Mouse (Mus musculus): ENCODE measurements around the gene Abt1. TPM values are rescaled to one million over a fixed set of nuclear protein-coding genes. Genes with fewer than 3 reads are reported as not detected.
"Not testable (repeated sequence)": the region's sequence is repeated elsewhere in the genome, so short reads cannot be mapped to it uniquely, and the experiment has no call there.

The Abt1 gene
- polyA plus RNA-seq, 1 experiment from 2014 or later = 13.5 TPM

GRCm38 (mm10) chr13:23411311-23412210 lies 12.1 kb downstream of the Abt1 start:
- 8% methylated on average over 29 of the region's 29 CpGs for WGBS
- no peak overlapping the region for H3K27ac ChIP-seq
- peaks cover under 1% of the 10 kb centered on the region for H3K27me3 ChIP-seq
- no peaks in the 10 kb centered on the region for H3K36me3 ChIP-seq
- peak overlapping the region; percentile 9; the same call in 1 of the 2 replicates for H3K9ac ChIP-seq
- H3K9me3 ChIP-seq (replicated peaks) = no peaks in the 10 kb centered on the region
- peak overlapping the region; percentile 46 for H3K4me3 ChIP-seq (replicated peaks)
- peaks cover 22% of the 10 kb centered on the region for H3K4me1 ChIP-seq
- peak overlapping the region; percentile 71 for H3K4me2 ChIP-seq
- peak; percentile 42; the same call in 1 of the 2 replicates for ATAC-seq (replicated peaks; ENCODE audit: low FRiP score)

DNA sequence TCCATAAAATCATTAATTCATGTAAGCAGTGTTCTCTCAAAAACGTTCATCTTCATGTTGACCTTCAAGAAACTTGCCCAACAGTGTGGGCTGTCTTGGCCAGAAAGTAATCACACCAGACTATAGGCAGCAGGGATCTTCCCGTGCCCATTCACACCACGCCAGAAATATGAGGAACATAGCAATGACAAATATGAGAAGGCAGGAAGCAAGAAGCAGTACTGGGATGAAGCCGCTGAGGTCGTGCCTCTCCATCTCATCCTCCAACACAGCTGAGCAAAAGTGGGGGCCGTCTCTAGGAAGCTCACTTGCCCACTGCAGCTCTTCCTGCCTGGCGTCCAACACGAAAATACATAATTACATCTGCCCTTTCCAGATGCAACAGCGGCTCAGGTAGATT lies 13.0 kb downstream of the Abt1 start:
- Histone ChIP-seq H3K36me3 (no peaks in the 10 kb centered on the region), H3K27me3 (peaks cover 5% of the 10 kb centered on the region), H3K9ac (no peak overlapping the region), H3K27ac (peak overlapping the region; percentile 48; the same call in 1 of the 2 replicates), H3K4me3 (replicated peaks) (no peak overlapping the region), H3K4me2 (no peak overlapping the region), H3K4me1 (peaks cover 22% of the 10 kb centered on the region), H3K9me3 (replicated peaks) (no peaks in the 10 kb centered on the region)
- WGBS = 56% methylated on average over 9 of the region's 9 CpGs
- ATAC-seq (replicated peaks; ENCODE audit: low FRiP score) = no peak; the same call in 1 of the 2 replicates

GRCm38 (mm10) chr13:23402626-23403025 lies 21.0 kb downstream of the Abt1 start:
- H3K9me3 ChIP-seq (replicated peaks) = no peaks in the 10 kb centered on the region
- no peak overlapping the region for H3K4me3 ChIP-seq (replicated peaks)
- no peak for ATAC-seq (replicated peaks; ENCODE audit: low FRiP score)
- H3K27ac ChIP-seq = no peak overlapping the region
- WGBS = 27% methylated on average over 2 of the region's 2 CpGs
- peaks cover 36% of the 10 kb centered on the region for H3K27me3 ChIP-seq
- H3K36me3 ChIP-seq = no peaks in the 10 kb centered on the region
- H3K4me2 ChIP-seq = peak overlapping the region; percentile 68; the same call in 1 of the 2 replicates
- peaks cover 10% of the 10 kb centered on the region for H3K4me1 ChIP-seq
- H3K9ac ChIP-seq = no peak overlapping the region

DNA sequence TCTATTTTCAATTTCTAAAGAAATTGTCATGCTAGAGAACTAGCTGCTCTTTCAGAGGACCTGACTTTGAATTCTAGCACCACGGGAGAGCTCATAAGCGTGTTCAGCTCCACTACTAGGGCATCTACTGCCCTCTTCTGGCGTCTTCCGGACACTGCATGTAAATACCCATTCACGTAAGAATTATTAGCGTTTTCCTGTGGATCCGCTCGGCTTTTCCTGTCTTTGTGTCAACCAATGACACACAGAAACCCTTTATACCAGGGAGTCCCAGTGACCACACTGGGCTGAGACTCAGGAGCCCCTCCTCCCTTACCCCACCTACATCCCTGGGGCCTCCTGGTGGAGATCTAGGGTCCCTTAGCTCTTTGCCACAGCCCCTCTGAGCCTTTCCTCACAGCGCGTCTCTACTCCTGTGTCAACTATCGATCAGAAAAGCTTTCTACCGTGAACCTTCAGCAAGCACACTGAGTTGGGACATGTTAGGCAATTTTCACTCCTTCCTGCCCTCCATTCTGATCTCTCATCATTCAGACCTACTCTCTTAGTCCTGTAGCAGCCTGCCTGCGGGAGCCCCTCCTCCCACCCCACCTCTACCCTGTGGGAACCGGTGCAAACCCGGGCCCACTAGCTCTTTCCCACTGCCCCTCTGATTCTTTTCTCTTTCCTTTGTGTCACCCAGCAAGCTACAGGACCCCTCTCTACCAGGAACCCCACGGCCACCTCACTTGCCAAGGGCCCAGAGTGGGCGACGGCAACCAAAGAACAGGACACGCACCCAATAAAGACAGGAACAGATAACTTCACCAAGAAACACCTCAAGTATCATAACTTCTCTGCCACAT lies 21.8 kb downstream of the Abt1 start:
- Histone ChIP-seq H3K27me3 (peaks cover 43% of the 10 kb centered on the region), H3K4me3 (replicated peaks) (peak overlapping the region; percentile 44), H3K9me3 (replicated peaks) (no peaks in the 10 kb centered on the region), H3K27ac (no peak overlapping the region), H3K4me1 (peaks cover 10% of the 10 kb centered on the region), H3K4me2 (peak overlapping the region; percentile 68), H3K36me3 (no peaks in the 10 kb centered on the region), H3K9ac (peak overlapping the region; percentile 12; the same call in 1 of the 2 replicates)
- 2% methylated on average over 19 of the region's 19 CpGs for WGBS
- ATAC-seq (replicated peaks; ENCODE audit: low FRiP score) = peak; percentile 90

GRCm38 (mm10) chr13:23400771-23401682 lies 22.6 kb downstream of the Abt1 start:
- Histone ChIP-seq H3K4me3 (replicated peaks) (peak overlapping the region; percentile 44), H3K9ac (no peak overlapping the region), H3K9me3 (replicated peaks) (no peaks in the 10 kb centered on the region), H3K27me3 (peaks cover 45% of the 10 kb centered on the region), H3K4me2 (peak overlapping the region; percentile 68), H3K36me3 (no peaks in the 10 kb centered on the region), H3K27ac (no peak overlapping the region), H3K4me1 (peaks cover 17% of the 10 kb centered on the region)
- no peak for ATAC-seq (replicated peaks; ENCODE audit: low FRiP score)
- 11% methylated on average over 24 of the region's 24 CpGs for WGBS

DNA sequence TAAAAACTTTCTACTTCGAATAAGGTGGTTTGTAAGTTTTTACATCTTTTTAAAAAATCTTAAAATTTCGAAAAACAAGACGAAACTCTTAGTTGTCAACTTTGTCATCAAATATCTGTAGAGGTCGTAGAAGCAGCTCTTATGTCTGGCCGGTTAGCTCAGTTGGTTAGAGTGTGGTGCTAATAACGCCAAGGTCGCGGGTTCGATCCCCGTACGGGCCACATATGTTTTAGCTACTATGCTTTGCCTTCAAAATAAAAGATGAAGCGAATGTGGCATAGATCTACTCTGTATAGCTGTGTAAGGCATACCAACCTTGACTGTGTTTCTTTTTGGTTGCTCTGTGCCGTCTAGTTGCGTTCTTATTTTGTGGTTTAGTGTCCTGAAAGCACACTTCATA lies 26.8 kb downstream of the Abt1 start:
- 13% methylated on average over 14 of the region's 14 CpGs for WGBS
- H3K9me3 ChIP-seq (replicated peaks); H3K9ac ChIP-seq; ATAC-seq (replicated peaks; ENCODE audit: low FRiP score); H3K27ac ChIP-seq; H3K36me3 ChIP-seq: not testable (repeated sequence)
- Histone ChIP-seq H3K4me2 (peak overlapping the region; percentile 75), H3K4me1 (peaks cover 19% of the 10 kb centered on the region), H3K4me3 (replicated peaks) (peak overlapping the region; percentile 48; the same call in 1 of the 2 replicates), H3K27me3 (peaks cover 63% of the 10 kb centered on the region)

GRCm38 (mm10) chr13:23396246-23396703 lies 27.4 kb downstream of the Abt1 start:
- Histone ChIP-seq H3K4me2 (peak overlapping the region; percentile 75), H3K36me3 (no peaks in the 10 kb centered on the region), H3K27ac (no peak overlapping the region), H3K27me3 (peaks cover 63% of the 10 kb centered on the region), H3K4me1 (peaks cover 12% of the 10 kb centered on the region), H3K9ac (0 out of 2 replicates have a peak overlapping the region, but pooled peaks have one; percentile 21), H3K4me3 (replicated peaks) (peak overlapping the region; percentile 48), H3K9me3 (replicated peaks) (no peaks in the 10 kb centered on the region)
- ATAC-seq (replicated peaks; ENCODE audit: low FRiP score) = peak; percentile 52; the same call in 1 of the 2 replicates
- WGBS = under 1% methylated on average over 31 of the region's 31 CpGs

DNA sequence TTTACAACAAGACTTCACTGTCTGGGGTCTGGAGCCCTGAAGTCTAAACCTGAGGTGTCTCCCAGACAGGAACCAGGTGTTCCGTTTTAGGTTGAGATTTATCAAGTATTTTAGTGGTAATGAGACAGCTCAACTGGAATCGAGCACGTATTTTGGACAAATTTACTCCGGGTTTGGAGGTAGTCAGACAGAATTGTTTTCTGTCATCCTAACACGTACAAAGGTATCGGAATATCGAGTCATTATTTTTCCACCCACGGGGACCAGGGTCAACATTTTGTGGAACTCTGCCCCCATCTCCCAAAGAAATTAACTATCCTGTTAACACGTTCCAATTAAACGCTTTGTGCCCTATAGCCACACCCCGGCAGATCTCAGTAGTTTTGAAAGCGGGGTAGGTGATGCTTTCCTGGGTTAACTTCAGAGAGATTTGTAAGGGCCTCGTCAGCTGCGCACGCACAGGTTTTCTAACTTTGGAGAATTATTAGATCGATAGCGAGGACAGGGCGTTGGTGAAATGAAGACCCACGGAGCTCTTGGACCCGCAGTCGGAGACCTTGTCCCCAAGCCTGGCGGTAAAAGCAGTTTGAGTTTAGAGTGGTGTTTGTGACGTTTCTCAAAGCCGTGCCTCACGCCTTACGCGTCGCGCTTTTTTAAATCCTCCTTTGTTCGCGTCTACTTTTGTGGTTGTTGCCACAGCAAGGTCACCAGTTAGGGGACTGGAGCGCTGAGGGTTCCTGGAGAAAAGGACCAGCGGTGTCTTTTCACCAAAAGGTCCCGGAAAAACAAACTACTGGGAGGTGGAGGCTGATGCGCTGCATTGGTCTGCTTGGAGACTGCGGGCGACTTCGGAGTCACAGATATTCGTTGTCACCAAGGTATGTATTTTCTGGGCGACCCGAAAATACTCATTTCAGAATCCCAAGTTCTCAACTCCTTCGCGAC lies 28.1 kb downstream of the Abt1 start:
- WGBS = 2% methylated on average over 43 of the region's 43 CpGs
- ATAC-seq (replicated peaks; ENCODE audit: low FRiP score) = no peak
- H3K36me3 ChIP-seq = no peaks in the 10 kb centered on the region
- no peak overlapping the region; the same call in 1 of the 2 replicates for H3K9ac ChIP-seq
- no peak overlapping the region for H3K27ac ChIP-seq
- H3K4me2 ChIP-seq = peak overlapping the region; percentile 75
- no peaks in the 10 kb centered on the region for H3K9me3 ChIP-seq (replicated peaks)
- peaks cover 12% of the 10 kb centered on the region for H3K4me1 ChIP-seq
- peak overlapping the region; percentile 48 for H3K4me3 ChIP-seq (replicated peaks)
- H3K27me3 ChIP-seq = peaks cover 63% of the 10 kb centered on the region

DNA sequence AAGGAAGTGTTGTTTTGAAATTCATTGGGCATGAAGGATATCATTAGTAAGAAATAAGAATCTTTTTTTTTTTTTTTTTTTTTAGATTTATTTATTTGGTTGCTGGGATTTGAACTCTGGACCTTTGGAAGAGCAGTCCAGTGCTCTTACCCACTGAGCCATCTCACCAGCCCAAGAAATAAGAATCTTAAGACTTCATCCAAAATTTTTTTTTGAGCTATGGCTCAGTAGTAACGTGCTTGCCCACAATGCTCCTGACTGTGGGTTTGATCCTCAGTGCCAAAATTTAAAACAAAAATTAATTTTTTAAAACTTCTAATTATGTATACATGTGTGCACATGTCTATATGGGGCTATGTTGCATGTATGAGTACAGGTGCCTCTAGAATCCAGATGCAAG lies 36.1 kb downstream of the Abt1 start:
- 82% methylated on average over 1 of the region's 1 CpGs for WGBS
- Histone ChIP-seq H3K27ac (no peak overlapping the region), H3K4me3 (replicated peaks) (no peak overlapping the region), H3K4me2 (no peak overlapping the region), H3K9ac (no peak overlapping the region), H3K36me3 (no peaks in the 10 kb centered on the region), H3K9me3 (replicated peaks) (no peaks in the 10 kb centered on the region), H3K4me1 (no peaks in the 10 kb centered on the region), H3K27me3 (no peaks in the 10 kb centered on the region)
- no peak for ATAC-seq (replicated peaks; ENCODE audit: low FRiP score)

DNA sequence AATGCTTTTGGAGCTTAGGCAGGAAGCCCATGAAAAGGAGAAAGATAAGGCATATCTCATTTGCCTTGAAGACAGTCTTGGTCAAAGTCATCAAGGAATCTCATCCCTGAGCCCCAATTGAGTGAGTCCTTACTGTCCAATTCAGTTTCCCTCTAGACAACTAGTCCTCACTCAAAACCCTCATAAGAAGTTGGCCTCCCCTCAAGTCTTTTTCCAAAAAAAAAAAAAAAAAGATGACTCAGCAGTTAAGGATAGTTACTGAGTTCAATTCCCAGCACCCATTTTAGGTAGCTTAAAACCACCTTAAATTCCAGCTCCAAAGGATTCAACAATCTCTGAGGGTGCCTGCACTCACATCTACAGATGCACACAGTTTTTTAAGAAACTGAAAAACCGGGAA lies 40.5 kb downstream of the Abt1 start:
- H3K9ac ChIP-seq = no peak overlapping the region
- no peaks in the 10 kb centered on the region for H3K27me3 ChIP-seq
- H3K4me1 ChIP-seq = no peaks in the 10 kb centered on the region
- 78% methylated on average over 1 of the region's 1 CpGs for WGBS
- no peak overlapping the region for H3K4me3 ChIP-seq (replicated peaks)
- no peak for ATAC-seq (replicated peaks; ENCODE audit: low FRiP score)
- no peaks in the 10 kb centered on the region for H3K36me3 ChIP-seq
- no peaks in the 10 kb centered on the region for H3K9me3 ChIP-seq (replicated peaks)
- H3K4me2 ChIP-seq = no peak overlapping the region
- H3K27ac ChIP-seq = no peak overlapping the region
